Mouse (Mus musculus) liver, embryonic 13.5 days (tissue): ENCODE results near the gene Prss29. TPM values are rescaled to one million over a fixed set of nuclear protein-coding genes. Genes with fewer than 3 reads are reported as not detected.
A peak's percentile ranks its signal among the peaks of the same experiment; 100 is the strongest.

Experiments used
- ATAC-seq: fragments of 200-750 bp; cut with Nextera tagmentation; 2 replicates; pipeline ENCODE4 v1.8.0; 2017; ENCODE audit warnings: low read depth, mild to moderate bottlenecking, moderate number of reproducible peaks, moderate library complexity
- DNase-seq: peaks from one replicate; pipeline ENCODE4 v3.0.0; 2022
- H3K27ac ChIP-seq: fragments of 300-500 bp; sonication (generic); 2 replicates; pipeline ENCODE4 v1.5.1; 2015; ENCODE audit warnings: moderate library complexity, mild to moderate bottlenecking, inconsistent platforms
- H3K27me3 ChIP-seq: fragments of 300-500 bp; sonication (generic); 2 replicates; pipeline ENCODE4 v1.6.1; 2015; ENCODE audit warnings: mild to moderate bottlenecking, inconsistent platforms
- H3K36me3 ChIP-seq: fragments of 300-500 bp; sonication (generic); 2 replicates; pipeline ENCODE4 v1.6.1; 2015; ENCODE audit warnings: mild to moderate bottlenecking, inconsistent platforms
- H3K4me1 ChIP-seq: fragments of 300-500 bp; sonication (generic); replicated peaks from 2 replicates; pipeline ENCODE4 v1.6.1; 2015; ENCODE audit warnings: inconsistent platforms
- H3K4me2 ChIP-seq: fragments of 300-500 bp; sonication (generic); 2 replicates; pipeline ENCODE4 v1.6.1; 2015; ENCODE audit warnings: inconsistent platforms, mild to moderate bottlenecking, moderate library complexity
- H3K4me3 ChIP-seq: fragments of 300-500 bp; sonication (generic); replicated peaks from 2 replicates; pipeline ENCODE4 v1.5.1; 2015; ENCODE audit warnings: mild to moderate bottlenecking, inconsistent platforms
- H3K9ac ChIP-seq: fragments of 300-500 bp; sonication (generic); 2 replicates; pipeline ENCODE4 v1.6.1; 2015; ENCODE audit warnings: mild to moderate bottlenecking, inconsistent platforms
- H3K9me3 ChIP-seq: fragments of 300-500 bp; sonication (generic); replicated peaks from 2 replicates; pipeline ENCODE4 v1.6.1; 2016; ENCODE audit warnings: inconsistent platforms
- WGBS: fragments of 180-500 bp; shearing (Covaris S2); methylation state at CpG from one replicate; pipeline ENCODE4 v1.1.7; 2015; ENCODE audit not compliant: insufficient replicate concordance; 5-methylcytosine and 5-hydroxymethylcytosine counted together
- polyA plus RNA-seq: library from polyadenylated mRNA; unstranded; fragments of >200 nt; fragmentation: Nextera tagmentation; extraction: Ambion mirVana; gene quantifications from 2 replicates; pipeline ENCODE4 v1.2.1, GENCODE M21; 2015

Prss29 gene
- polyA plus RNA-seq, 1 experiment from 2014 or later = not detected

GRCm38 (mm10) chr17:25290411-25290810 lies 28.0 kb upstream of the Prss29 start:
- Histone ChIP-seq H3K36me3 (no peaks in the 10 kb centered on the region), H3K9ac (no peak overlapping the region), H3K4me1 (peaks cover 3% of the 10 kb centered on the region; the same call in 1 of the 2 replicates), H3K27me3 (peaks cover 7% of the 10 kb centered on the region; the same call in 1 of the 2 replicates), H3K9me3 (no peaks in the 10 kb centered on the region), H3K4me2 (no peak overlapping the region), H3K27ac (no peak overlapping the region), H3K4me3 (no peak overlapping the region)
- WGBS = 27% methylated on average over 4 of the region's 4 CpGs
- peak; percentile 20; the same call in 1 of the 2 replicates for ATAC-seq
- DNase-seq = no peak

DNA sequence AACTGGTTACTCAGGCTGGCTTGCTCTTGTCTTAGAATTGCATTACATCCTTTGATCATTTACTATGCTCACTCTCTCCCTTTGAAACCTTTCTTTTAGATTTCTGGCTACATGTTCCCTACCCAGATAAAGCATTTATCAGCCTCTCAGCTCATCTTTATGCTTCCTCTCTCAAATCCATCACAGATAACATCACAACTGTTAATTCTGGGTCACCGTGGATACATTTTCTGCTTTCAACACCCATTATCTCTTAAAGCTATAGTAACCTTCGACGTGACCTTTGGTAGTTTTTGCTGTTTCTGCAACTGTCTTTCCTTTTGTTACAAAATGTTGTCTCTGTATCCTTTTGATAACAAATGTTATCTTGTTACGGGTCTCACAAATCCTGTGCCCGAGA lies 25.0 kb upstream of the Prss29 start:
- Histone ChIP-seq H3K27ac (no peak overlapping the region), H3K36me3 (no peaks in the 10 kb centered on the region), H3K4me3 (no peak overlapping the region), H3K9ac (no peak overlapping the region), H3K4me2 (no peak overlapping the region), H3K9me3 (no peaks in the 10 kb centered on the region), H3K27me3 (peaks cover 21% of the 10 kb centered on the region), H3K4me1 (peaks cover 3% of the 10 kb centered on the region; the same call in 1 of the 2 replicates)
- DNase-seq (no peak), ATAC-seq (no peak)
- 14% methylated on average over 5 of the region's 5 CpGs for WGBS

- Histone ChIP-seq H3K4me1 (peaks cover 3% of the 10 kb centered on the region; the same call in 1 of the 2 replicates), H3K27ac (no peak overlapping the region), H3K36me3 (no peaks in the 10 kb centered on the region), H3K9ac (no peak overlapping the region), H3K4me2 (no peak overlapping the region), H3K27me3 (peaks cover 25% of the 10 kb centered on the region), H3K9me3 (no peaks in the 10 kb centered on the region), H3K4me3 (no peak overlapping the region)
- no peak for ATAC-seq
- DNase-seq = no peak
- 57% methylated on average over 1 of the region's 1 CpGs for WGBS
Measured at GRCm38 (mm10) chr17:25294111-25294510, 24.3 kb upstream of the Prss29 start.

DNA sequence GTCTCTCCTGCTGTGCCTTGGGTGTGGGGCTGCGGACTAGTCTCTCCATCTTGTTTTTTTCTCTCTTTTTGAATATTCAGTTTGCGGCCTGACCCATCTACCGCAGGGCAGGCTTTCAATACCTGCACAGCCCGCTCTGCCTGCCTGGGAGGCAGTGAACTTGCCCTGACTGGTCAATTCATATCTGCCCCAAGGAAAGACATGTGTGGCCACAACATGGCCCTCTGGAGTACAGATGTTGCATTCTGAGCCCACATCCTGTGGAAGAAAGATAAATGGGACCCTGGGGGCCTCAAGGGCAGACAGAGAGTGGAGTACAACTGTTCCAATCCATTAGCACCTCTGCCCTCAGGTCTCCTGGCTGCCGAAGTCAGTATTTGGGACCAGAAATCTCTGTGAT lies 20.4 kb upstream of the Prss29 start, which contains the start of gene Prss34:
TSS of gene Prss34 (plus strand) at position 301 of the 400 bp plus-strand sequence.
- Histone ChIP-seq H3K27ac (no peak within 1 kb of the TSS), H3K9me3 (no peaks in the 10 kb centered on the region)
- 53% methylated on average over 5 of the region's 5 CpGs for WGBS

DNA sequence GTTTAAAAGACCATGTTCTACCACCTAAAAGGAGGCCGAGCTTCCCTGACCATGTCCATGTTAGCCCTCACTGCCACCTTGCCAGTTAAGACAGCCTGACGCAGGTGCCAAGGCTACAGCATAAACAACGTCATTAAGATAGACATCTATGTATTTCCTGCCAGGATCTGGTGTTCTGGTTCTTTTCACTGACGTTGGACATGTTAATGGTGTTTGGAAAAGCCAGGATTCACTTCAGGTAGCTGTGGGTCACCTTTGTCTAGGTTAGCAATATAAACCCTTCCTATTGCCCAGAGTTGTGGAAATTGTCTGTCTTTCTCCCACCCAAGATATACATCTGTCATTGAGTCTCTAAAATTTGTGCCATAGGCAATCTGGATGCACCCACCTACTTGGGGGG lies 10.1 kb upstream of the Prss29 start, which contains the start of gene Prss28:
TSS of gene Prss28 (plus strand) at position 301 of the 400 bp plus-strand sequence.
- H3K27me3 ChIP-seq = peaks cover 9% of the 10 kb centered on the region; the same call in 1 of the 2 replicates
- H3K9ac ChIP-seq = no peak within 1 kb of the TSS
- H3K27ac ChIP-seq = no peak within 1 kb of the TSS
- ATAC-seq (no peak), DNase-seq (no peak)
- H3K9me3 ChIP-seq = no peaks in the 10 kb centered on the region
- no peaks in the 10 kb centered on the region for H3K36me3 ChIP-seq
- no peaks in the 10 kb centered on the region for H3K4me1 ChIP-seq
- H3K4me3 ChIP-seq = no peak within 1 kb of the TSS
- WGBS = 49% methylated on average over 4 of the region's 4 CpGs
- no peak within 1 kb of the TSS for H3K4me2 ChIP-seq

More for the DNA sequence above, 20.4 kb upstream of the Prss29 start, which contains the start of gene Prss34:
- no peaks in the 10 kb centered on the region for H3K36me3 ChIP-seq
- DNase-seq (no peak), ATAC-seq (no peak)
- H3K9ac ChIP-seq = no peak within 1 kb of the TSS
- H3K4me3 ChIP-seq = no peak within 1 kb of the TSS
- peaks cover 29% of the 10 kb centered on the region; the same call in 1 of the 2 replicates for H3K27me3 ChIP-seq
- peaks cover 3% of the 10 kb centered on the region; the same call in 1 of the 2 replicates for H3K4me1 ChIP-seq
- no peak within 1 kb of the TSS for H3K4me2 ChIP-seq

DNA sequence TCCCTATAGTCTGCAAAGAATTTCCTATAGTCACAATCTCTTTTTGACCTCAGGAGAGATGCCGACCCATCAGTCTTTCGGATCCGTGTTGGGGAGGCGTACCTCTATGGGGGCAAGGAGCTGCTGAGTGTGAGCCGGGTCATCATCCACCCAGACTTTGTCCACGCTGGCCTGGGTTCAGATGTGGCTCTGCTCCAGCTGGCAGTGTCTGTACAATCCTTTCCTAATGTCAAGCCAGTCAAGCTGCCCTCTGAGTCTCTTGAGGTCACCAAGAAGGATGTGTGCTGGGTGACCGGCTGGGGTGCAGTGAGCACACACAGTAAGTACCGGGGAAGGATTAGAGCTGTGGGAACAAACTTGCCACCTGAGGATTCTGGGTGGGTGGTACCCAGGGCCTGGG lies 2.4 kb downstream of the Prss29 start:
- Histone ChIP-seq H3K27ac (no peak overlapping the region), H3K9ac (no peak overlapping the region), H3K27me3 (peaks cover 14% of the 10 kb centered on the region; the same call in 1 of the 2 replicates), H3K4me1 (peaks cover 6% of the 10 kb centered on the region; the same call in 1 of the 2 replicates), H3K9me3 (no peaks in the 10 kb centered on the region), H3K4me3 (no peak overlapping the region), H3K4me2 (no peak overlapping the region), H3K36me3 (no peaks in the 10 kb centered on the region)
- 85% methylated on average over 8 of the region's 8 CpGs for WGBS
- ATAC-seq (no peak), DNase-seq (no peak)

DNA sequence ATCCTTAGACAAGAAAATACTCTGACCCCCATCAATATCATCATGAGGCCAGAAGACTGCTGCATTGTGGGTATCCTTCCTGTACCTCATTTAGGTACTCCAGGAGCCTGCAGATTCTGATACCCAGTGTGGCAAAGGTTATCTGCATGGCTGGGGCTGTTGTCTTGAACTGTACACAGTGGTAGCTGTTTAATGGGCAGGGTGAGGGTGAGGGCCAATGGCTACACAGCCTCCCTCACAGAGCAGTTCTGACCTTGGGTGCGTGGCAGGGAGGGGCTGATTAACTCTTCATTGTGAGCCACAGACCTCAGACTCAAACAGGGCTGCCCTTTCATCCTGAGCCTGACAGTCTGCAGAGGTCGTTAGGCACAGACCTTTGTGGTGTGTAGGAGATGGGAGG lies 4.5 kb downstream of the Prss29 start:
- H3K27ac ChIP-seq = no peak overlapping the region
- no peak overlapping the region for H3K9ac ChIP-seq
- H3K9me3 ChIP-seq = no peaks in the 10 kb centered on the region
- peak; percentile 73 for ATAC-seq
- H3K27me3 ChIP-seq = peaks cover 14% of the 10 kb centered on the region; the same call in 1 of the 2 replicates
- DNase-seq = no peak
- peaks cover 6% of the 10 kb centered on the region; the same call in 1 of the 2 replicates for H3K4me1 ChIP-seq
- 22% methylated on average over 2 of the region's 2 CpGs for WGBS
- H3K4me2 ChIP-seq = no peak overlapping the region
- no peaks in the 10 kb centered on the region for H3K36me3 ChIP-seq
- no peak overlapping the region for H3K4me3 ChIP-seq

DNA sequence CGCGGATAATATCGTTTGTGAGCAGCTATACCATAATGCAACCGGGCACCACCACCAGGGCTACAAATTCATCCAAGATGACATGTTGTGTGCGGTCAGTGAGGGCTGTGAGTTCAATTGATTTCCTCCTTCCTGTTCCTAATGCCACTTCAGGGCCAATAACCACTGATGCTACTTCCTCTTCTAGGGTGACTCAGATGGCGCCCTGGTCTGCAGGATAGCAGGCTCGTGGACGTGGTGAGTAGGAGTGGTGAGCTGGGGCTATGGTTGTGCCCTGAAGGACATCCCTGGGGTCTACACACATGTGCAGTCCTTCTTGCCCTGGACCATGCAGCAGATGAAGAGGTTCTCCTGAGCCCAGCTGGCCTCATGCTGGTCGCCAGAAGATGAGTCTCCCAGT lies 13.9 kb downstream of the Prss29 start:
- H3K27ac ChIP-seq = no peak overlapping the region
- H3K9me3 ChIP-seq = no peaks in the 10 kb centered on the region
- no peak overlapping the region for H3K4me3 ChIP-seq
- DNase-seq (no peak), ATAC-seq (no peak)
- no peak overlapping the region for H3K4me2 ChIP-seq
- H3K4me1 ChIP-seq = no peaks in the 10 kb centered on the region
- H3K9ac ChIP-seq = no peak overlapping the region
- 16% methylated on average over 9 of the region's 9 CpGs for WGBS
- no peaks in the 10 kb centered on the region for H3K36me3 ChIP-seq
- H3K27me3 ChIP-seq = peaks cover 14% of the 10 kb centered on the region

- no peaks in the 10 kb centered on the region for H3K9me3 ChIP-seq
- H3K27ac ChIP-seq = no peak overlapping the region
- peaks cover 14% of the 10 kb centered on the region for H3K27me3 ChIP-seq
- no peak overlapping the region for H3K9ac ChIP-seq
- H3K4me3 ChIP-seq = no peak overlapping the region
- ATAC-seq = no peak
- H3K4me2 ChIP-seq = no peak overlapping the region
- H3K4me1 ChIP-seq = no peaks in the 10 kb centered on the region
- DNase-seq = peak; percentile 14
- WGBS = 3% methylated on average over 8 of the region's 8 CpGs
- H3K36me3 ChIP-seq = no peaks in the 10 kb centered on the region
Measured at GRCm38 (mm10) chr17:25333943-25334342, 15.5 kb downstream of the Prss29 start.

- H3K27me3 ChIP-seq = peaks cover 10% of the 10 kb centered on the region
- peak overlapping the region; percentile 29 for H3K27ac ChIP-seq
- DNase-seq (no peak), ATAC-seq (peak; percentile 69)
- no peak overlapping the region for H3K9ac ChIP-seq
- WGBS = 57% methylated on average over 4 of the region's 4 CpGs
- H3K4me3 ChIP-seq = no peak overlapping the region
- H3K9me3 ChIP-seq = no peaks in the 10 kb centered on the region
- no peaks in the 10 kb centered on the region; the same call in 1 of the 2 replicates for H3K4me1 ChIP-seq
- no peaks in the 10 kb centered on the region for H3K36me3 ChIP-seq
- no peak overlapping the region for H3K4me2 ChIP-seq
Measured at GRCm38 (mm10) chr17:25338218-25338617, 19.8 kb downstream of the Prss29 start.

DNA sequence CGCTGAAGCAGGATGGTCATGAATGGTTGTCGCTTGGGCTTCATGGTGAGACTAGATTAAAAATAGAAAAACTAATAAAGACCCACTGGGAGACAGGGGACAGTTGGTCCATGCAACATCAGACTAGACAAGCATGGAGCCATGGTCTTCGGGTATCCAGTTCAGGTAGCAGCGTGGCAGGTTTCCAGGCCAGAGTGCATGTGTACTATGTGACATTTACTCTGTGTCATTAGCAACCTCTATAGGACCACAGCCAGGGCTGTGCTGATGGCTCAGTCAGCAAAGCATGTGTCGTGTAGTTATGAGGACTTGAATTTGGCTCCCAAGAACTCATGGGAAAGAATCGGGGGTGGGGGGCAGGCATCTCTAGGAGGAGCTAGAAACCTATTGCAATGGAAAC lies 21.5 kb downstream of the Prss29 start:
- Histone ChIP-seq H3K9me3 (no peaks in the 10 kb centered on the region), H3K27me3 (no peaks in the 10 kb centered on the region), H3K4me3 (no peak overlapping the region), H3K4me2 (no peak overlapping the region), H3K36me3 (no peaks in the 10 kb centered on the region), H3K27ac (no peak overlapping the region), H3K4me1 (no peaks in the 10 kb centered on the region; the same call in 1 of the 2 replicates), H3K9ac (no peak overlapping the region)
- ATAC-seq (peak; percentile 21; the same call in 1 of the 2 replicates), DNase-seq (no peak)
- 67% methylated on average over 6 of the region's 6 CpGs for WGBS

- no peak overlapping the region for H3K27ac ChIP-seq
- no peak for DNase-seq
Measured at GRCm38 (mm10) chr17:25341490-25341889, 23.0 kb downstream of the Prss29 start.

More at GRCm38 (mm10) chr17:25341490-25341889, 23.0 kb downstream of the Prss29 start:
- H3K36me3 ChIP-seq = no peaks in the 10 kb centered on the region
- H3K27me3 ChIP-seq = no peaks in the 10 kb centered on the region
- H3K4me2 ChIP-seq = no peak overlapping the region
- H3K9ac ChIP-seq = no peak overlapping the region
- no peaks in the 10 kb centered on the region; the same call in 1 of the 2 replicates for H3K4me1 ChIP-seq
- H3K4me3 ChIP-seq = no peak overlapping the region
- ATAC-seq = peak; percentile 54
- 42% methylated on average over 3 of the region's 3 CpGs for WGBS
- no peaks in the 10 kb centered on the region for H3K9me3 ChIP-seq
